Mouse (Mus musculus) forebrain, embryonic 13.5 days (tissue): ENCODE results near the gene Tsg101. TPM values are rescaled to one million over a fixed set of nuclear protein-coding genes. Genes with fewer than 3 reads are reported as not detected.

ENCODE experiments used
- ATAC-seq: fragments of 200-750 bp; cut with Nextera tagmentation; 2 replicates; pipeline ENCODE4 v1.8.0; 2017
- H3K27ac ChIP-seq: fragments of 300-500 bp; sonication (generic); 2 replicates; pipeline ENCODE4 v1.5.1; 2015; ENCODE audit warnings: inconsistent platforms, mild to moderate bottlenecking, moderate library complexity
- H3K27me3 ChIP-seq: fragments of 300-500 bp; sonication (generic); 2 replicates; pipeline ENCODE4 v1.6.1; 2015; ENCODE audit warnings: mild to moderate bottlenecking, inconsistent platforms
- H3K36me3 ChIP-seq: fragments of 300-500 bp; sonication (generic); 2 replicates; pipeline ENCODE4 v1.6.1; 2015; ENCODE audit warnings: mild to moderate bottlenecking, inconsistent platforms; ENCODE audit not compliant: poor library complexity, severe bottlenecking
- H3K4me1 ChIP-seq: fragments of 300-500 bp; sonication (generic); 2 replicates; pipeline ENCODE4 v1.6.1; 2015; ENCODE audit warnings: inconsistent platforms
- H3K4me2 ChIP-seq: fragments of 300-500 bp; sonication (generic); 2 replicates; pipeline ENCODE4 v1.6.1; 2015; ENCODE audit warnings: inconsistent platforms, mild to moderate bottlenecking, moderate library complexity
- H3K4me3 ChIP-seq: fragments of 300-500 bp; sonication (generic); 2 replicates; pipeline ENCODE4 v1.5.1; 2015; ENCODE audit warnings: mild to moderate bottlenecking, inconsistent platforms
- H3K9ac ChIP-seq: fragments of 300-500 bp; sonication (generic); 2 replicates; pipeline ENCODE4 v1.6.1; 2015; ENCODE audit warnings: mild to moderate bottlenecking, inconsistent platforms
- H3K9me3 ChIP-seq: fragments of 300-500 bp; sonication (generic); replicated peaks from 2 replicates; pipeline ENCODE4 v1.6.1; 2016; ENCODE audit warnings: inconsistent platforms
- WGBS: fragments of 180-500 bp; shearing (Covaris S2); methylation state at CpG from one replicate; pipeline ENCODE4 v1.1.7; 2015; 5-methylcytosine and 5-hydroxymethylcytosine counted together
- polyA plus RNA-seq: library from polyadenylated mRNA; unstranded; fragments of >200 nt; fragmentation: Nextera tagmentation; extraction: Ambion mirVana; gene quantifications from 2 replicates; pipeline ENCODE4 v1.2.1, GENCODE M21; 2015

Tsg101 gene
- polyA plus RNA-seq, 1 experiment from 2014 or later: 408 TPM

DNA sequence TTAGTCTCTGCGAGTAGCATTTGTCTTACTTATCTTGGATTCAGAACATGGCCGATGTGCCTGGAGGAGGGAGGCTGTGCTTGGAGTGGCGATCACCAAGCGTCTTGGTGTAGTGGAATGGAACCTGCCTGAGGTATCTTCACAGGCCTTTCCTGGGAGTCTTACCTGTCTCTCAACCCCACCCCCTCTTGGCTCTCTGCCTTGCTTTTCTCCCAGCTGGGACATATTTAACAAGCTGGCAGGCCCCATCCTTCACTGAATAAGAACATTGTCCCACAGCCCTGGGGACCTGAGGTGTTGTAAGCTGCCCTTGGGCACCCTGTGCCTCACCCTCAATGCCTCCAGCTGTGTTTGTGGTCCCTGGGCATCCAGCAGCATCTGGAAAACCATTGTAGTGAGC lies 76.2 kb downstream of the Tsg101 start:
- Histone ChIP-seq H3K4me1 (peaks cover 28% of the 10 kb centered on the region), H3K27ac (no peak overlapping the region), H3K27me3 (peaks cover 8% of the 10 kb centered on the region; the same call in 1 of the 2 replicates), H3K9me3 (no peaks in the 10 kb centered on the region), H3K4me2 (no peak overlapping the region), H3K36me3 (peaks cover 6% of the 10 kb centered on the region), H3K9ac (no peak overlapping the region), H3K4me3 (no peak overlapping the region)
- ATAC-seq: no peak
- WGBS: 88% methylated on average over 4 of the region's 4 CpGs

DNA sequence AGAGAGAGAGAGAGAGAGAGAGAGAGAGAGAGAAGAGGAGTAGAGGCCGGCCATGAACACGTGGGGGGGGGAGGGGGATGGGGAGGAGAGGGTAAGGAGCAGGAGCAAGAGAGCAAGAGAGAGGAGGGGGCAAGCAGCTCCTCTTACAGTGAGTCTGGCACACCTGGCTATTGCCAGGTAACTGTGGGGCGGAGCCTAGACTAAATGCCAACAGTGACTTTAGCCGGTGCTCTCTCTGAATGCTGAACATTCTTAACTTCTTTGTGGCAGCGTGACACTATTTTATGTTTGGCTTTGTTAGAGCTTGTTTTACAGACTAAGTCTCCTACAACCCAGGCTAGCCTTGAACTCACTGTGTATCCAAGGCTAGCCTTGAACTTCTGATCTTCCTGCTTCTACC lies 77.5 kb downstream of the Tsg101 start:
- H3K4me2 ChIP-seq: no peak overlapping the region
- H3K27me3 ChIP-seq: peaks cover 8% of the 10 kb centered on the region; the same call in 1 of the 2 replicates
- H3K9ac ChIP-seq: no peak overlapping the region
- no peaks in the 10 kb centered on the region for H3K9me3 ChIP-seq
- WGBS: 37% methylated on average over 5 of the region's 5 CpGs
- H3K4me3 ChIP-seq: no peak overlapping the region
- no peaks in the 10 kb centered on the region for H3K36me3 ChIP-seq
- no peak overlapping the region for H3K27ac ChIP-seq
- peaks cover 32% of the 10 kb centered on the region for H3K4me1 ChIP-seq
- ATAC-seq: no peak

GRCm38 (mm10) chr7:46840787-46841525 lies 78.8 kb downstream of the Tsg101 start, which contains the start of gene Ldha:
Gene Ldha, plus strand, starts transcription at chr7:46841475.
- Histone ChIP-seq H3K36me3 (no peaks in the 10 kb centered on the region), H3K4me1 (peaks cover 28% of the 10 kb centered on the region), H3K4me2 (no peak within 1 kb of the TSS), H3K4me3 (no peak within 1 kb of the TSS), H3K27ac (no peak within 1 kb of the TSS), H3K9me3 (no peaks in the 10 kb centered on the region), H3K9ac (no peak within 1 kb of the TSS), H3K27me3 (peaks cover 8% of the 10 kb centered on the region; the same call in 1 of the 2 replicates)
- no peak for ATAC-seq
- whole genome bisulfite sequencing: 32% methylated on average over 6 of the region's 6 CpGs

GRCm38 (mm10) chr7:46840326-46840725 lies 79.4 kb downstream of the Tsg101 start:
- H3K4me3 ChIP-seq: no peak overlapping the region
- no peak overlapping the region for H3K9ac ChIP-seq
- ATAC-seq: no peak
- no peaks in the 10 kb centered on the region for H3K36me3 ChIP-seq
- WGBS: 52% methylated on average over 4 of the region's 4 CpGs
- peaks cover 28% of the 10 kb centered on the region for H3K4me1 ChIP-seq
- H3K27me3 ChIP-seq: peaks cover 8% of the 10 kb centered on the region; the same call in 1 of the 2 replicates
- H3K9me3 ChIP-seq: no peaks in the 10 kb centered on the region
- no peak overlapping the region for H3K4me2 ChIP-seq
- no peak overlapping the region for H3K27ac ChIP-seq

- no peaks in the 10 kb centered on the region for H3K9me3 ChIP-seq
- H3K4me3 ChIP-seq: no peak overlapping the region
- H3K4me2 ChIP-seq: no peak overlapping the region
- H3K4me1 ChIP-seq: peaks cover 23% of the 10 kb centered on the region
- no peak for ATAC-seq
- H3K36me3 ChIP-seq: no peaks in the 10 kb centered on the region
- H3K27ac ChIP-seq: no peak overlapping the region
- H3K27me3 ChIP-seq: peaks cover 8% of the 10 kb centered on the region; the same call in 1 of the 2 replicates
- 81% methylated on average over 5 of the region's 5 CpGs for WGBS
- no peak overlapping the region for H3K9ac ChIP-seq
Measured at GRCm38 (mm10) chr7:46839861-46840260, 79.9 kb downstream of the Tsg101 start.

- no peak for ATAC-seq
- no peak overlapping the region for H3K4me3 ChIP-seq
- no peak overlapping the region for H3K27ac ChIP-seq
- H3K36me3 ChIP-seq: no peaks in the 10 kb centered on the region
- H3K9me3 ChIP-seq: no peaks in the 10 kb centered on the region
- no peak overlapping the region for H3K9ac ChIP-seq
- H3K4me1 ChIP-seq: peaks cover 21% of the 10 kb centered on the region
- 38% methylated on average over 7 of the region's 7 CpGs for WGBS
- H3K27me3 ChIP-seq: peaks cover 8% of the 10 kb centered on the region; the same call in 1 of the 2 replicates
- H3K4me2 ChIP-seq: no peak overlapping the region; the same call in 1 of the 2 replicates
Measured at GRCm38 (mm10) chr7:46839446-46839845, 80.3 kb downstream of the Tsg101 start.

Other genes starting within 250 kb of the Tsg101 start
- gene Tph1, start 247.4 kb downstream of the Tsg101 start, polyA plus RNA-seq: 0.21 and 0.28 TPM in 2 replicates
- 28.1 and 29.2 TPM in 2 replicates for gene Saal1, start 209.3 kb downstream of the Tsg101 start, polyA plus RNA-seq
- 0.28 TPM in 1 of 2 replicates, not detected in the other for gene Saa3, start 204.3 kb downstream of the Tsg101 start, polyA plus RNA-seq
- 0.08 TPM in 1 of 2 replicates, not detected in the other for gene Saa4, start 187.4 kb downstream of the Tsg101 start, polyA plus RNA-seq
- not detected in 2 replicates for gene Saa1, start 177.0 kb downstream of the Tsg101 start, polyA plus RNA-seq
- gene Saa2, start 168.2 kb downstream of the Tsg101 start, polyA plus RNA-seq: not detected in 2 replicates
- gene Hps5, start 123.9 kb downstream of the Tsg101 start, polyA plus RNA-seq: 15.0 and 16.1 TPM in 2 replicates
- 48.2 and 48.7 TPM in 2 replicates for gene Gtf2h1, start 123.9 kb downstream of the Tsg101 start, polyA plus RNA-seq
- gene Ldha, start 78.5 kb downstream of the Tsg101 start, polyA plus RNA-seq: 905 and 993 TPM in 2 replicates
- 0.13 TPM in 1 of 2 replicates, not detected in the other for gene Ldhc, start 58.8 kb downstream of the Tsg101 start, polyA plus RNA-seq
- gene Uevld, start 38.6 kb upstream of the Tsg101 start, polyA plus RNA-seq: 9.4 and 10.4 TPM in 2 replicates
- gene Gm9999, start 63.6 kb upstream of the Tsg101 start, polyA plus RNA-seq: not detected in 2 replicates
- 12.0 and 12.4 TPM in 2 replicates for gene Spty2d1, start 88.4 kb upstream of the Tsg101 start, polyA plus RNA-seq
- 19.0 and 20.0 TPM in 2 replicates for gene Tmem86a, start 130.6 kb upstream of the Tsg101 start, polyA plus RNA-seq
- 38.8 and 46.9 TPM in 2 replicates for gene Ptpn5, start 213.7 kb upstream of the Tsg101 start, polyA plus RNA-seq